Mouse (Mus musculus): Measurements from ENCODE around the gene Hmgb1.

DNA sequence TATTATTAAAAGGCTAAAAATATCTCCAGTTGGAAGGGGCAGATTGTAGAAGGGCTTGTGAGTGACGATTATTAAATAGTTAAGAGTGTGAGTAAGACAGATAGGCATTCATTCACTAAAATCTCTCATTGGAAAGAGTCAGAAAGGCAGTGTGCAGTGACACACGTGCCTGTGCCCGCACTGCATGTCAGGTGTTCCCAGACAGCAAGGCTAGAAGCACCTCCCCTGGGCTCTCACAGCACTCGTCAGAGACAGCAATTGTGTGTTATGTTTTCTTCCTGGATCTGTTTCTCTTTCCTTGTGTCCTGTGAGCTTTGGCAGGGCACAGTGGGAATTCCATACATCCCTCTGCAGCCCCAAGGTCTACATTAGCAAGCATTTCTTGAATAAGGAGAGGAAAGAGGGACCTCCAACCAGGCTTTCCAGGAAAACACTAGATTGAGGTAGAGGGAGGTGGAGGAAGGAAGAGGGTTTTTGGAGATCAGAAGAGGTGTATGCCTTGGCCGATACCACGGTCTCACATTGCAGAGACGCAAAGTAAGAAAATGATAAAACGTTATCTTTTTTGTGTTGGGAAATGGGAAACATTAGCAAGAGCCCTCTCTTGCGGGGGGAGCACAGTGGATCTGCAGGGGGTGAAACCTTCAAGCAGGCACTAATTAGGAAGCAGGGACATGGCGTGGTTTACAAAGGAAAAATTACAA lies 49.4 kb downstream of the Hmgb1 start:
- TF ChIP-seq CTCF (IDR thresholded peaks at IDR 0.05; ENCODE audit: extremely low read depth, insufficient read depth, low read length), result no peak
- TF ChIP-seq POLR2A (IDR thresholded peaks at IDR 0.05; ENCODE audit: extremely low read depth, insufficient read depth, low read length), result no peak
